Mouse (Mus musculus) embryonic fibroblast, embryonic 13.5 days (primary cell): ENCODE measurements around the gene Slc25a44.

Experiments used
- CTCF ChIP-seq: IDR thresholded peaks from 2 replicates; pipeline ENCODE4 v1.5.1; 2011; ENCODE audit warnings: mild to moderate bottlenecking, control low read depth, low read length, moderate library complexity, borderline replicate concordance; ENCODE audit not compliant: insufficient read depth
- POLR2A ChIP-seq: IDR thresholded peaks from 2 replicates; pipeline ENCODE4 v1.6.1; 2011; ENCODE audit warnings: low read depth, mild to moderate bottlenecking, control low read depth, low read length, moderate library complexity

- TF ChIP-seq POLR2A (no peak), CTCF (no peak)
These were observed 29.7 kb downstream of the Slc25a44 start for GRCm38 (mm10) chr3:88395288-88395687.
